ENCODE assay signal across 8 mouse cellular contexts in genomic region chr3:20033761-20034718, GRCm38 (mm10). TPM values are rescaled to one million over a fixed set of nuclear protein-coding genes. Genes with fewer than 3 reads are reported as not detected.
A peak's percentile ranks its signal among the peaks of the same experiment; 100 is the strongest.
DNase-seq lines count a peak whose midpoint lies in the region; ATAC-seq and TF ChIP-seq lines count a peak whose summit lies in the region.

No protein-coding gene starts in this region.

- TF ChIP-seq CTCF in C2C12 (IDR thresholded peaks at IDR 0.05; ENCODE audit: control insufficient read depth, insufficient read depth, insufficient read length) = no peak
- TF ChIP-seq CTCF in forebrain, postnatal 0 days (IDR thresholded peaks at IDR 0.05; ENCODE audit: low read depth) = no peak

- peak overlapping the region; percentile 51 for H3ac ChIP-seq in C2C12 (ENCODE audit: control insufficient read depth, insufficient read length, low read depth)

- peak; percentile 5 for DNase-seq in 3T3-L1 (ENCODE audit: low read depth, low spot score)
- DNase-seq in forebrain, postnatal 0 days = no peak
- no peak for DNase-seq in right cerebral cortex, postnatal 36 days (ENCODE audit: low spot score in 2 of 2)
- DNase-seq in ovary, postnatal 14 days (ENCODE audit: low spot score) = no peak
- DNase-seq in left cerebral cortex, adult 9 months (ENCODE audit: low spot score in 2 of 2) = no peak

- H3K4me3 ChIP-seq in C2C12 (ENCODE audit: insufficient read depth, poor library complexity, severe bottlenecking) = peak overlapping the region; percentile 50
- peak overlapping the region; percentile 85 for H3K4me3 ChIP-seq in forebrain, postnatal 0 days (ENCODE audit: low read depth, low read length)
- peak overlapping the region; percentile 80 for H3K4me3 ChIP-seq in limb, embryonic 13.5 days
- peak overlapping the region; percentile 76 for H3K4me3 ChIP-seq in stomach, embryonic 15.5 days (replicated peaks)

- H3K4me2 ChIP-seq in forebrain, postnatal 0 days (ENCODE audit: low read depth) = peak overlapping the region; percentile 68
- peak overlapping the region; percentile 73 for H3K4me2 ChIP-seq in limb, embryonic 13.5 days (replicated peaks)
- peak overlapping the region; percentile 75 for H3K4me2 ChIP-seq in stomach, embryonic 15.5 days

- 13% methylated on average over 10 of the region's 10 CpGs for WGBS in forebrain, postnatal 0 days
- 15% methylated on average over 10 of the region's 10 CpGs for WGBS in limb, embryonic 13.5 days
- WGBS in stomach, embryonic 15.5 days = 13% methylated on average over 10 of the region's 10 CpGs

- no peak for ATAC-seq in forebrain, postnatal 0 days
- ATAC-seq in limb, embryonic 13.5 days (ENCODE audit: low FRiP score, low read depth) = no peak
- ATAC-seq in stomach, embryonic 15.5 days (ENCODE audit: insufficient read depth, low FRiP score, low read depth) = no peak

- no peak overlapping the region for H3K27ac ChIP-seq in forebrain, postnatal 0 days (ENCODE audit: low read depth, low read length)
- no peak overlapping the region for H3K27ac ChIP-seq in limb, embryonic 13.5 days
- H3K27ac ChIP-seq in stomach, embryonic 15.5 days = no peak overlapping the region

- peaks cover 16% of the 10 kb centered on the region for H3K36me3 ChIP-seq in C2C12 (ENCODE audit: control insufficient read depth, insufficient read depth)
- H3K36me3 ChIP-seq in forebrain, postnatal 0 days (ENCODE audit: insufficient read depth) = no peaks in the 10 kb centered on the region
- no peaks in the 10 kb centered on the region for H3K36me3 ChIP-seq in limb, embryonic 13.5 days
- H3K36me3 ChIP-seq in stomach, embryonic 15.5 days = no peaks in the 10 kb centered on the region

- H3K4me1 ChIP-seq in forebrain, postnatal 0 days (ENCODE audit: insufficient read depth) = 0 out of 2 replicates have a peak, but pooled peaks cover 6% of the 10 kb centered on the region
- peaks cover 9% of the 10 kb centered on the region for H3K4me1 ChIP-seq in limb, embryonic 13.5 days
- peaks cover 3% of the 10 kb centered on the region; the same call in 1 of the 2 replicates for H3K4me1 ChIP-seq in stomach, embryonic 15.5 days

- H3K9me3 ChIP-seq in forebrain, postnatal 0 days (ENCODE audit: low read length) = no peaks in the 10 kb centered on the region
- H3K9me3 ChIP-seq in limb, embryonic 13.5 days = no peaks in the 10 kb centered on the region
- no peaks in the 10 kb centered on the region for H3K9me3 ChIP-seq in stomach, embryonic 15.5 days

- H3K27me3 ChIP-seq in C2C12 (ENCODE audit: control insufficient read depth, insufficient read depth, insufficient read length) = no peaks in the 10 kb centered on the region
- no peaks in the 10 kb centered on the region for H3K27me3 ChIP-seq in forebrain, postnatal 0 days (ENCODE audit: insufficient read depth, low read length)
- no peaks in the 10 kb centered on the region for H3K27me3 ChIP-seq in limb, embryonic 13.5 days
- H3K27me3 ChIP-seq in stomach, embryonic 15.5 days (replicated peaks) = no peaks in the 10 kb centered on the region

- H3K79me2 ChIP-seq in C2C12 (ENCODE audit: control insufficient read depth, insufficient read depth) = peaks cover 22% of the 10 kb centered on the region

- peaks cover 17% of the 10 kb centered on the region for H3K79me3 ChIP-seq in C2C12 (ENCODE audit: low read depth)

- peak overlapping the region; percentile 71 for H3K9ac ChIP-seq in forebrain, postnatal 0 days
- peak overlapping the region; percentile 68 for H3K9ac ChIP-seq in limb, embryonic 13.5 days
- peak overlapping the region; percentile 33; the same call in 1 of the 2 replicates for H3K9ac ChIP-seq in stomach, embryonic 15.5 days

TF ChIP-seq in C2C12, 6 proteins besides CTCF, POLR2A, EP300 and RAD21:
- TF ChIP-seq FOSL1 (IDR thresholded peaks at IDR 0.05; ENCODE audit: insufficient read depth, low read length, poor library complexity, severe bottlenecking) (no peak), CEBPB (IDR thresholded peaks at IDR 0.05; ENCODE audit: low read depth) (no peak), USF1 (IDR thresholded peaks at IDR 0.05; ENCODE audit: low read depth) (no peak), MYOD1 (IDR thresholded peaks at IDR 0.05; ENCODE audit: control insufficient read depth, insufficient read length, low read depth) (no peak), MAX (IDR thresholded peaks at IDR 0.05) (no peak), MYOG (IDR thresholded peaks at IDR 0.05; ENCODE audit: control insufficient read depth, extremely low read depth, insufficient read length) (no peak)

RNA-seq across cellular contexts. Expression of gene Hps3, which starts 1.1 kb away (rescaled TPM):
- polyA plus RNA-seq in C2C12 (2012; fragmentation: generic; extraction: Trizol) = 3.5 TPM
- 19.7 and 20.7 TPM in 2 replicates for total RNA-seq in forebrain, postnatal 0 days (2014; rRNA removed)
- 6.2 and 10.6 TPM in 2 replicates for polyA plus RNA-seq in forebrain, postnatal 0 days (2015; fragmentation: Nextera tagmentation; extraction: Ambion mirVana)
- 9.5 and 10.0 TPM in 2 replicates for polyA plus RNA-seq in limb, embryonic 13.5 days (2015; fragmentation: Nextera tagmentation; extraction: Ambion mirVana)
- 8.9 and 9.5 TPM in 2 replicates for polyA plus RNA-seq in stomach, embryonic 15.5 days (2015; fragmentation: Nextera tagmentation; extraction: Ambion mirVana)

RNA-seq across cellular contexts. Expression of gene Hltf, which starts 23.6 kb away (rescaled TPM):
- polyA plus RNA-seq in C2C12 (2012; fragmentation: generic; extraction: Trizol) = 1.9 TPM
- total RNA-seq in forebrain, postnatal 0 days (2014; rRNA removed) = 16.2 and 18.2 TPM in 2 replicates
- 8.0 and 8.8 TPM in 2 replicates for polyA plus RNA-seq in forebrain, postnatal 0 days (2015; fragmentation: Nextera tagmentation; extraction: Ambion mirVana)
- polyA plus RNA-seq in limb, embryonic 13.5 days (2015; fragmentation: Nextera tagmentation; extraction: Ambion mirVana) = 15.6 and 17.2 TPM in 2 replicates
- 15.6 and 16.5 TPM in 2 replicates for polyA plus RNA-seq in stomach, embryonic 15.5 days (2015; fragmentation: Nextera tagmentation; extraction: Ambion mirVana)
